Mouse (Mus musculus) liver, postnatal 0 days (tissue): ENCODE data around the gene 1110008P14Rik. TPM values are rescaled to one million over a fixed set of nuclear protein-coding genes. Genes with fewer than 3 reads are reported as not detected.

Experiments used
- ATAC-seq: fragments of 200-750 bp; cut with Nextera tagmentation; 2 replicates; pipeline ENCODE4 v1.8.0; 2017; ENCODE audit warnings: mild to moderate bottlenecking, moderate library complexity
- DNase-seq: peaks from one replicate; pipeline ENCODE4 v3.0.0-alpha.2; 2016
- H3K27ac ChIP-seq: fragments of 300-500 bp; sonication (generic); 2 replicates; pipeline ENCODE4 v1.5.1; 2014; ENCODE audit warnings: antibody characterized with exemption, moderate library complexity, mild to moderate bottlenecking, low read depth
- H3K27me3 ChIP-seq: fragments of 300-500 bp; sonication (generic); 2 replicates; pipeline ENCODE4 v1.6.1; 2014; ENCODE audit warnings: low read length, control low read depth, mixed read lengths; ENCODE audit not compliant: insufficient read depth
- H3K36me3 ChIP-seq: fragments of 300-500 bp; sonication (generic); replicated peaks from 2 replicates; pipeline ENCODE4 v1.6.1; 2014; ENCODE audit warnings: mild to moderate bottlenecking, control low read depth, low read length, moderate library complexity, mixed read lengths; ENCODE audit not compliant: insufficient read depth
- H3K4me1 ChIP-seq: fragments of 300-500 bp; sonication (generic); 2 replicates; pipeline ENCODE4 v1.6.1; 2014; ENCODE audit warnings: antibody characterized with exemption, mild to moderate bottlenecking, control low read depth; ENCODE audit not compliant: insufficient read depth
- H3K4me2 ChIP-seq: fragments of 300-500 bp; sonication (generic); 2 replicates; pipeline ENCODE4 v1.6.1; 2014; ENCODE audit warnings: low read depth, mild to moderate bottlenecking, low read length, moderate library complexity, mixed read lengths
- H3K4me3 ChIP-seq: fragments of 300-500 bp; sonication (generic); 2 replicates; pipeline ENCODE4 v1.5.1; 2014; ENCODE audit warnings: low read depth, low read length
- H3K9ac ChIP-seq: fragments of 300-500 bp; sonication (generic); replicated peaks from 2 replicates; pipeline ENCODE4 v1.6.1; 2014; ENCODE audit warnings: mild to moderate bottlenecking, moderate library complexity
- H3K9me3 ChIP-seq: fragments of 300-500 bp; sonication (generic); 2 replicates; pipeline ENCODE4 v1.6.1; 2016; ENCODE audit warnings: mild to moderate bottlenecking, control low read depth, low read length, mixed read lengths
- CTCF ChIP-seq: sonication (generic); IDR thresholded peaks from 2 replicates; pipeline ENCODE4 v1.5.1; 2016; ENCODE audit warnings: antibody characterized with exemption, low read depth
- EP300 ChIP-seq: IDR thresholded peaks from 2 replicates; pipeline ENCODE4 v1.6.1; 2016; ENCODE audit warnings: antibody characterized with exemption, low read depth, mild to moderate bottlenecking
- WGBS: fragments of 180-500 bp; shearing (Covaris S2); extraction: QIAGEN DNeasy Blood & Tissue Kit; methylation state at CpG from one replicate; pipeline ENCODE4 v1.1.7; 2014; ENCODE audit not compliant: insufficient replicate concordance; 5-methylcytosine and 5-hydroxymethylcytosine counted together
- polyA plus RNA-seq: library from polyadenylated mRNA; unstranded; fragments of >200 nt; fragmentation: Nextera tagmentation; extraction: Ambion mirVana; gene quantifications from 2 replicates; pipeline ENCODE4 v1.2.1, GENCODE M21; 2015

Gene 1110008P14Rik
- polyA plus RNA-seq, 1 experiment from 2014 or later = 32.2 TPM

DNA sequence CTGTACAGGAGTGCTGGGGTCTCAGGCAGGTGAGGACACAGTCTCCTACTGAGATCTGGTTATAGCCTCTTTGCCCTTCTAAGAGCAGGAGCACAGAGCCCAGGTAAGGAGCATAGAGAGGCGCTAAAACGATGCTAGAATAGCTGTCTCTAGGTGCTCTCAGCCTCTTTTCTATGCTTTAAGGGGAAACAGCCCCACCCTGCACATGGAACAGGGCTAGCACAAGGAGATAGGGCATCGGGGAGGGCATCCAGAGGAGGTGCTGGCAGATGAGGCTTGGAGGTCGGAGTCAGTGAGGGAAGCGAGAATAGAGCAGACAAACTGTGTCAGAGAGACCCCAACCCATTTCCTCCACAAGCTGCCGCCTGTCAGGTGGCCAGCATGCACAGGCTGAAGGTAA is 34.7 kb downstream of the 1110008P14Rik start:
- no peak overlapping the region for H3K4me3 ChIP-seq
- 61% methylated on average over 6 of the region's 6 CpGs for WGBS
- no peaks in the 10 kb centered on the region for H3K36me3 ChIP-seq
- TF ChIP-seq CTCF (no peak), EP300 (no peak)
- no peak overlapping the region for H3K4me2 ChIP-seq
- no peak overlapping the region for H3K9ac ChIP-seq
- ATAC-seq (no peak), DNase-seq (no peak)
- no peak overlapping the region for H3K27ac ChIP-seq
- H3K9me3 ChIP-seq = no peaks in the 10 kb centered on the region
- H3K4me1 ChIP-seq = no peaks in the 10 kb centered on the region
- peaks cover 11% of the 10 kb centered on the region for H3K27me3 ChIP-seq

DNA sequence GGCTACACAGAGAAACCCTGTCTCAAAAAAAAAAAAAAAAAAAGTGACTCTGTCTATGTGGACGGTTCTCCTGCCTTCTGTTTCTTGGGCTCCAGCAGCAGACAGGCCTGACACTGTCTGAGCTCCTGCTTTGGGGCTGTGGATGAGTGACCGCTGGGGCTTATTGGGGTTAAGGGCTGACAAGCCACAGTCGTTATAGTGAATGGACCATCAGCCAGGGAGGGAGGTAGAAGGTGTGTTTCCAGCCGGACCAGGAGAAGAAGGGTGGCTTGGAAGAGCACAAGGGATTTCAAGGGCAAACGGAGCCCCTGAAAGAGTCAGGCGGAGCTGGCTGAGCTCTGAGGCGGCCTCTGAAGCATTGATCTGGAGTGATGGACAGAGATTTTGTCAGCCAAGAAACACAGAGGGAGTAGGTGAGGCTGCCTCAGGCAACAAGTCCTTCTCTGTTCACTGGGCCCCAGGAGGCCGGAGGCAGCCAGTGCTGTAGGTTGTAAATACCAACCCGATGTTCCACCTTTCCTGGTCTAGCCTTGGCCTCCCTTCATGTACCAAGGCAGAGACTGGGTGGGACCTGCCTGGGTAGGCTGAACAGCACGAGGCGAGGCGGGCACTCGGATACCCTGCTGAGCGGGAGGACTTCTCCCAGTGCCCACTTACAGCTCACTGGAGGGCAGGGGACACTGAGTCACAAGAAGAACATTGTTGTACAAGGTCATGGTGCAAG is 37.0 kb downstream of the 1110008P14Rik start:
- Histone ChIP-seq H3K4me2 (no peak overlapping the region), H3K9me3 (no peaks in the 10 kb centered on the region), H3K9ac (no peak overlapping the region), H3K27ac (no peak overlapping the region), H3K4me3 (no peak overlapping the region), H3K4me1 (no peaks in the 10 kb centered on the region), H3K27me3 (no peaks in the 10 kb centered on the region), H3K36me3 (no peaks in the 10 kb centered on the region)
- DNase-seq = no peak
- ATAC-seq = no peak
- WGBS = 67% methylated on average over 14 of the region's 14 CpGs
- TF ChIP-seq EP300 (no peak), CTCF (no peak)

DNA sequence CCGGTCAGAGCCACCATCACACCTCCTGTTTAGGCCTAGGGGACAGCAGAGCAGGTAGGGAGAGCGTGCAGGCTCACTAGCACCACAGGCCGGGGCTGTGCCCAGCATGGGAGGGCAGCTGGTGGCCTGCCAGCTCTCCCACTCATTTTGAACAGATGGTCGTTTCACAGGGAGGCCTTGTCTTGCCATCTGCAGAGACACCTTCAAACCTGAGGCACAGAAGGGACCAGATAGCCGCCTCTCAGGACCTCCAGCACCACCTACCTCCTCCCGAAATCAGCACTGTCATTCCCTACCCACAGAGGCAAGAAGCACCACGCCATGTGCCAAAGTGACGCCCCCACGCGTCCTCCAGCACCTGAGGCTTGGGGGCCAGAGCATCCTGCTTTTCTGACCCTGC is 37.7 kb downstream of the 1110008P14Rik start:
- Histone ChIP-seq H3K27ac (no peak overlapping the region), H3K4me3 (no peak overlapping the region), H3K27me3 (no peaks in the 10 kb centered on the region), H3K4me2 (no peak overlapping the region), H3K4me1 (no peaks in the 10 kb centered on the region), H3K36me3 (no peaks in the 10 kb centered on the region), H3K9me3 (no peaks in the 10 kb centered on the region), H3K9ac (no peak overlapping the region)
- 69% methylated on average over 10 of the region's 10 CpGs for WGBS
- DNase-seq = no peak
- no peak for TF ChIP-seq EP300
- TF ChIP-seq CTCF = no peak
- ATAC-seq = no peak

DNA sequence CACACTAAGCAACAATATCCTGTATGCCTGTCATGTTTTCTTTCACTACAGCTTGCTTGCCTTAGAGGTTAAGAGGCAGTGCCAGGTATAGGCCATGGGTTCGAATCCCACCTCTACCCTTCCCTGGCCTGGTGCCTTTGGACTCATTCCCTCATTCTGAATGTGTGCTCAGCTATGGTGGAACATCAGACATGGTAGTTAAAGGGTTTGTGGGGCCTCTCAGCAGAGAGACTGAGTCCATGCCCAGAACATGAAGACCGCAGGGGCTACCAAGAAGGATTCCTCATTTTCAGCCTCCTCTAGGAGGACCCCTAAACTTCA is 38.4 kb downstream of the 1110008P14Rik start:
- TF ChIP-seq CTCF = no peak
- no peak for TF ChIP-seq EP300
- no peak overlapping the region for H3K4me3 ChIP-seq
- DNase-seq (no peak), ATAC-seq (no peak)
- no peaks in the 10 kb centered on the region for H3K9me3 ChIP-seq
- H3K27me3 ChIP-seq = no peaks in the 10 kb centered on the region
- no peak overlapping the region for H3K27ac ChIP-seq
- H3K9ac ChIP-seq = no peak overlapping the region
- H3K4me2 ChIP-seq = no peak overlapping the region
- no peaks in the 10 kb centered on the region for H3K36me3 ChIP-seq
- no peaks in the 10 kb centered on the region for H3K4me1 ChIP-seq
- WGBS = 89% methylated on average over 2 of the region's 2 CpGs

DNA sequence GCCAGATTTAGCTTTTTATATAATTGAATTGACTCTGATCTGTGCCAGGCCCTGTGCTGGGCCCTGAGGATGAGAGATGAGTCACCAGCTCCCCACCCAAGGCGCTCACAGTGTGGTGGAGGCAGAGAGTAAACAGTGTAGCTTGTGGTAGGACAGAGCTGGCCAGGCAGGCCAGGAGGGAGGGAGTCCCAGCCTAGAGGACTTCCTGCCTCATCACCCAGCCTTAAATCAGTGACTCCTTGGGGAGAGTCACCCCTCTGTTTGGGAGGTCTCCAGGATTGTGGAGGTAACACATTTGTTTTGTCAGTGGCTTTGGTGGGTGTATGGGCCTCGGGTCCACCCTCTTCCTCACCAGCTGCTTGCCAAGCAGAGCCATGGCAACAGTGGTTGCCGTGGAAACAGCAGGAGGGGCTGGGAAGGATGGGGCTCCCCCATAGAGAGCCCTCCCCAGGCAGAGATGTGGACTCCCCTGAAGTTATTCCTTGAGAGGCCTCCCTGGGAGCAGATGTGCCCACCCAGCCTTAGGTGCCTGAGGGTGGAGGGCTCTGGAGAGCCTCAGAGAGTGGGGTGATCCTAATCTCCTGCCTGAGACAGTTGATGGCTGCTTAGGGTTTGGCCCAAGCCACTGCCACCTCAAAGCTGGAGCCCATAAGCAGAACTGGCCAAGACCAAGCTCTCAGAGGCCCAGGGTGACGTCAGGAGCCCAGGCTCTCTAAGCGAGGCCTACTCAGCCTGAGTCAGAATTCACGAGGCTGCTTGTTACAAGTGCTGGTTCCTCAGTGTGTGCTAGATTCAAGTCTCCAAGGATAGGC is 39.0 kb downstream of the 1110008P14Rik start:
- no peak overlapping the region for H3K9ac ChIP-seq
- 68% methylated on average over 6 of the region's 6 CpGs for WGBS
- DNase-seq (no peak), ATAC-seq (no peak)
- H3K27ac ChIP-seq = no peak overlapping the region
- no peaks in the 10 kb centered on the region for H3K27me3 ChIP-seq
- H3K4me1 ChIP-seq = no peaks in the 10 kb centered on the region
- H3K9me3 ChIP-seq = no peaks in the 10 kb centered on the region
- TF ChIP-seq CTCF (no peak), EP300 (no peak)
- H3K36me3 ChIP-seq = no peaks in the 10 kb centered on the region
- no peak overlapping the region for H3K4me2 ChIP-seq
- H3K4me3 ChIP-seq = no peak overlapping the region

DNA sequence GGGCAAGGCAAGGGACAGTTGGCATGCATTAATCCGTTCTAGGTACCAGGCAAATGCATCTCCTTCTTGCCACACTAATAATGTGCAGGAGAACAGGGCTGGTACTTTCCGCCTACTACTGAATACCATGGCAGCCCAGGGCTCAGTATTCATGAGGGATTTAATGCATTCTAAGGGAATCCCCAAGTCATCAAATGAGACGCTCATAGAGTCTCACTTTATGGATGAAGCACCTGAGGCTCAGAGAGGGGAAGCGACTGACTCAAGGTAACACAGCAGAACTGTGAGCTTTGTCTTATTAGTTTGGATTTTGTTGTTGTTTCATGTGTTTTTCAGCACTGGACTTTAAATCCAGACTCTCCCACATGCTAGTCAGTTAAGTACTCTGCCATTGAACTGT is 39.7 kb downstream of the 1110008P14Rik start:
- no peaks in the 10 kb centered on the region for H3K9me3 ChIP-seq

More for the DNA sequence above, 39.7 kb downstream of the 1110008P14Rik start:
- TF ChIP-seq CTCF (no peak), EP300 (no peak)
- no peak overlapping the region for H3K27ac ChIP-seq
- no peak overlapping the region for H3K9ac ChIP-seq
- H3K36me3 ChIP-seq = no peaks in the 10 kb centered on the region
- no peak overlapping the region for H3K4me3 ChIP-seq
- ATAC-seq = no peak
- no peaks in the 10 kb centered on the region for H3K4me1 ChIP-seq
- no peak for DNase-seq
- 75% methylated on average over 4 of the region's 4 CpGs for WGBS
- H3K27me3 ChIP-seq = no peaks in the 10 kb centered on the region
- H3K4me2 ChIP-seq = no peak overlapping the region
